Mouse (Mus musculus) brain, embryonic 14.5 days (tissue): ENCODE results near the gene H6pd.

Source experiments
- CTCF ChIP-seq: fragments of 200-500 bp; IDR thresholded peaks from 2 replicates; pipeline ENCODE4 v1.5.1; 2012; ENCODE audit warnings: inconsistent platforms, mild to moderate bottlenecking, moderate library complexity, borderline replicate concordance; ENCODE audit not compliant: insufficient read depth, insufficient read length; ENCODE audit errors: extremely low read depth
- POLR2A ChIP-seq: fragments of 200-500 bp; IDR thresholded peaks from 2 replicates; pipeline ENCODE4 v1.6.1; 2012; ENCODE audit warnings: mild to moderate bottlenecking, inconsistent platforms, borderline replicate concordance; ENCODE audit not compliant: poor library complexity, insufficient read depth, insufficient read length, severe bottlenecking; ENCODE audit errors: extremely low read depth

GRCm38 (mm10) chr4:149935470-149935869 lies 73.4 kb downstream of the H6pd start:
- TF ChIP-seq CTCF: no peak
- no peak for TF ChIP-seq POLR2A
